Mouse (Mus musculus) thymus, adult 18-20 months (tissue): ENCODE results near the gene Gm48551.

ENCODE experiments used
- DNase-seq, 2 experiments: peaks; one replicate each; pipeline ENCODE4 v3.0.0; 2022; ENCODE audit warnings: mixed read lengths in 2 of 2

Gene Gm48551

DNA sequence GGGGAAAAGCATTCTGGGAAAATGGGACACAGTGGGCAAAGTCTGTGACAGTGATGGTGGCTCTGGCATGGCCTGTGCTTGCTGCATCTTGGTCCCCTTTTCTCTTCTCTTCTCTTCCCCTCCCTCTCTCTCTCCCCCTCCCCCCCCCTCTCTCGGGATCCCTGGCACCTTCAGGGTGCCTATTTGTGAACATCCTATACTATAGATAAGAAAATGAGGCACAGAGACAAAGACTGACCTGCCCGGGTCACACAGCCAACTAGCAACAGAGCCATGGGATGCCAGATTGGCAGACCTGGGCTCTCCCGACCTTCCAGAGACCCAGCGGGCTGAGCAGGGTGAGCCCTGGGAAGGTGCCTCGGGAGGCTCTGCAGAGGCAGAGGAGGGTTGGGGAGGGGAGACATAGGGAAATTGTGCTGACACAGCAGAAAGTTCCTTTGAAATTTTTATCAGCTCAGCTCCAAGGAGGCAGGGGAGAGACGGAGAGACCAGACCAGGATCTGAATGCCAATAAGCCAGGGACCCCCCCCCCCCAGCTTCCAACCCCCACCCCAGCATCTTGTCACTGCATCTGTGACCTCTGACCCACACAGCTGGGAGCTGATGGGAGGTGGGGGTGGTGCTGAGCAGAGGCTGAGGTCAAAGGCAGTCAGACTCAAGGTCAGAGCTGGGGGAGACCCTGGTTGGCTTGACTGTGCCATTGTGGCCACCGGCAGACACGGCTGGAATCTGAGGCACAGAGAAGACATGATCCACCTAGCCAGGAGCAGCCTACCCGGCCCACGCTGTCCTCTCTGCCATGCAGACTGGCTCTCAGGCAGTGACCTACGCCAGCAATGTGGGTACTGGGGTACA, 34.2 kb downstream of the Gm48551 start:
- peak in 1 of 2 experiments; percentile 2 for DNase-seq

DNA sequence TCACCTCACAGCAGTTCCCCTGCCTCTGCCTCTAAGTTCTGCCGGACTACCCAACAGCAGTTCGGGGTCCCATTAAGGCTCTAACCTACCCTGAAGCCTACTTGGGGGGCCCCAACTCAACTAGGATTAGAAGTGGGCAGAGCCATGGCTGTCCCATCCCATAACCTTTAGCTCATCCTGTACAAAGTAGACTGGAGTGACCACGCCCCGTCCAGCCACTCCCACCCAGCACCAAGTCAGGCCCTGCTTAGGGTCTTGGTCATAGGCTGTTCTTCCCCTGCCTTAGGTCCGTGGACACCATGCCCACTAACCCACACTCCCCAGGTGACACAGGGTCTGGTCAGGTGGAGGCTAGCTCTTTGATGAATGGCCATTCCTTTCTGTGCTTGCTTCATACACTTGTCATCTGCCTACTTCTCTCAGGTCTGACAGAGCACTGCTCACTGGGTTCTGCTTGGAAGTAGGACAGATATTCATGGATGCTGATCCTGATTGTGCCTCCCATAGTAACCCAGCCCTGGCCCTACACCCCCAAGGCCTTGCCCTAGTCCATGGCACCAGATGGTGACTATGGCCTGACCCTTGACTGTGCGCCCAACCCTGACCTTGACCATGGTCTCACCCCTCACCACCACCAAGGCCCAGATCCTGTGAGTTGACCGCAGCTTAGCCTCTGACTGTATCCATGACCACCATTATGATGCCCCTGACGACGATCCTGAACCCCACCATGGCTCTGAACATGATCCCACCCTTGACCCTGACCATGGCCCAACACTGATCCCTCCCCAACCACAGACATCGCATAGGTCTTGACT, 35.1 kb downstream of the Gm48551 start:
- peak; percentile 0 to 1 for DNase-seq

DNA sequence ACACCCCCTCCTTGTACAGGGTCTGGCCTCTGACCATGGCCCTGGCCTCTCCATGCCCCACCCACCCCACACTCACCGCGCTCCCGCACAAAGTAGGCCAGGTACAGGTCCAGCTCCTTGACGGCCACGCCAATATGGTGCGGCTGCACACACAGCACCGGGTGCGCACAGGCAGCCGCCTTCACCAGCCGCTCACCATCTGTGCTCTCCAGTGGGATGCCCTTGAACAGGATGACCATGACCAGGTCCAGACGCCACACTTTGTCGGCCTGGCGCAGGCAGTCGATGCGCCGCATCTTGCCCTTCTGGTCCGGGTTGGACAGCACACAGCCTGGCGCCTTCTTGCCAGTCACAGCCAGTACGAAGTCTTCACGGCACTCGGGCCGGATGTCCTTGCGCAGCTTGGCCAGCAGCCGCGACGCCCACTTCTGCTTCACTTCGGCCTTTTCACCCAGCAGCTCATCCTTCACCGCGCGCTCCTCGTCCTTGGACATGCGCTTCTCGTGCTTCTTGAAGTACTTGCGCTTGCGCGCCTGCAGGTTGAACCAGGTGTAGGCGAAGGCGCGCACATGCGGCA, 36.0 kb downstream of the Gm48551 start:
- DNase-seq = peak; percentile 3 to 4

DNA sequence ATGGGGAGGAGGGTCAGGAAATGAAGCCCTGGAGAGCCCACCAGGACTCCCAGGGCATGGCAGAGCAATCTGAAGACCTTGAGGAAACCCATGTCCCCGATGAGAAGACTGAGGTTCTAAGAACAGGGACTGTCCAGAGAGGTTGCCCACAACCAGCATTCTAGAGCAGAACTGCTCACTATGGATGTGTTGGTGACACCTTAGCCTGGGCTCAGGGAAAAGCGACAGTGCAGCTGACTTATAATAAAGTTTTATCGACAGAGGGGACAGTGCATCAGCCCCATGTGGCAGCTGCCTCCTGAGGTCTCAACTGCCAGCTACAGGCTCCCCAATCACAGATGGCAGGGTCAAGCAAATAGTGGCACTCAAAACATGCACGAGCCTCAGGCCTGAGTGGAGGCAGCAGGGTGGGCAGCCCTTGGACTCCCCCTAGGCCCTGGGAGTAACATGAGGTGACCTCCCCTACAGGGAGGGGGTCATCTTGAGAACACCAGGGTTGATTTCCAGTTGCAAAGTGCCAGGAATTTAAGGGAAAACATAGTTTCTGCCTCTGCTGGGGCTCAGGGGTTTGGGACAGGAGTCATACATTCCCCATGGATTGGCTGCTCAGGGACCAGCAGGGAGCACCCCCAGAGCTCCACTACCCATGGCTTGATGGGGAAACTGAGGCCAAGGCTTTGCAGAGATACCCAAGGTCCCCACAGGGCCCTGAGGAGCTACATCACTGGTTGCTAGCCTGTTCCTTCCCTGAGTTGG, 37.0 kb downstream of the Gm48551 start:
- peak; percentile 0 to 1 for DNase-seq

DNA sequence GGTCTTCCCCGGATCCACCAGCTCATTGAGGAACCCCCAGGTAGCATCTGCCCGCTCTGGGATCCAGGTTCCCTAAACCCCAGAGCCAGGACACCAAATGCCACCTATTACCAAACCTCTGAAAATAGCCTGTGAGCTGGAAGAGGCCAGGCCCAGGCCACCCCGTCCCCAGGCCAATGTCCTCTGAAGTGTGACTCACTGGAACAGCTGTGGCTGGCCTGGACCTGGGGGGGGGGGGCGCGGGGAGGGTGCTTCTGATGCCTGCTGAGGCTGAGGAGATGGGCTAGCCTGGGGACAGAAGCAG, 37.5 kb downstream of the Gm48551 start:
- DNase-seq = peak in 1 of 2 experiments; percentile 2

DNA sequence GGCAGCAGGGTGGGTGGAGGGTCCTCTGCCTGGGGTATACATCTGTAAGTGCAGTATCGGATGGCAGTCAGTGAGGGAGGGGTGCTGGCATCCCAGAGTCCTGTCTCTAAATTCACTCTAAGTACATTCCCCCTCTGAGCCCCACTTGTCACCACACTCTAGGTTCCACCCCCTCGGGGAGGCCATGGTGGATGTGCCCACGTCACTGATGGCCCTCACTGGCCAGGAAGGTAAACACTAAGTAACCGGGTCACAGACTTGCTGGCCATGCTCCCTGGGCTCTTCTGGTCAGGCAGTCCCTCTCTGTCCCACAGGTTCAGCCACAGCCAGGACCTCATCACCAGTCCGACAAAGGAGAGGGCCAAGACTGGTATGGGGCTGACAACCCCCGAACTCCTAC, 37.9 kb downstream of the Gm48551 start:
- peak; percentile 0 to 3 for DNase-seq

DNA sequence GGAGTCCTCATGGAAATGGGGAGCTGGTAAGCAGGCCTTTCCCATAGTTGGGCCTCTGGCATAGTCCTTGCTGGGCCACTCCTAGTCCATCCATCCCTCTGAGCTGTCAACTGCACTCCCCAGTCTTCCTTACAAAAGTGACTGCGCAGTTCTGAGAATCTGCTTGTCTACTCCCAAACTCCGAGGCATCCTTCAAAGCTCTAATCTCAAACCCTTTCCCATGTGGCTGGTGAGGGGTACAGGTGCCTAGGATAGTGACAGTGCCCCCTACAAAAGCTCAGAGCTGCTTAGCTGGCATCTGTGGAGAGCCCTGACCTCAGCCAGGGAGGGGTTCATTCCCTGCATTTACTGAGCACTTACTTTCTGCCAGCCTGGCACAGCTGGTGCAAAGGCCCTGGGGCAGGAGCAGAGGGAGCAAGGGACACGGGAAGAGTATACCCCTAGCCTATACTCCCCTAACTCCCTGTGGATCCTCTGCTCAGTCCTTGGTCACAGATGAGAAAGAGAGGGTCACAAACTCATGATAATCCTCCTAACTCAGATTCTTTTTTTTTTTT, 38.5 kb downstream of the Gm48551 start:
- DNase-seq = no peak

DNA sequence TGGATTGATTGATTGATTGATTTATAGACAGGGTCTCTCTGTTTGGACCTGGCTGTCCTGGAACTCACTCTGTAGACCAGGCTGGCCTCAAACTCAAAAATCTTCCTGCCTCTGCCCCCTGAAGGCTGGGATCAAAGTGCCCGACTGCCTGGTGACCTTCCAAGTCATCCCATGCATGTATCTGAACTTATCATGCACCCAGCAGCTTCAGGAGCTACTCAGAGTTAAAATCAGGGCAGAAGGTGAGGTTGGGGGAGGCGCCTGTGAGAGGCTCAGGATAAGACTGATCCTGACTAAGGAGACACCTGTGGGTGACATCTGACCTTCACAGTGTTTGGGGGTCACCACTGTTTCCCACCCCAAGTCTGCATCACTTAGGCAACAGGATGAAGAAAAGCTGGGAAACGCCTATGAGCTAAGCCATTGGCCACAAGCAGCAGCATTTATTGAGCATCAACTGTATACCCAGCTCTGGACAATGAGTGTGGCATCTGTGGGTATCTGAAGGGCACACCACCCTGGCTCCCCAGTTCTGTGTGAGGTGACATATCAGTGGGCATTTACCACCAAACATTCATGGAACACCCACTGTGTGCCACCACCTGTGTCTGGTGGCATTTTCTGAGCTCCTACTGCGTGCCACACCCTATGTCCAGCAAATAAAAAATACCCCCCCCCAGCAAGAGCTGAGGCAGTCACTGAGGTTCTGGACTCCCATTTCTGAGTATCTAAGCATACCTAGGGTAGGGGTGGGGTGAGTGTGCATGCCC, 39.4 kb downstream of the Gm48551 start:
- peak in 1 of 2 experiments; percentile 0 for DNase-seq

DNA sequence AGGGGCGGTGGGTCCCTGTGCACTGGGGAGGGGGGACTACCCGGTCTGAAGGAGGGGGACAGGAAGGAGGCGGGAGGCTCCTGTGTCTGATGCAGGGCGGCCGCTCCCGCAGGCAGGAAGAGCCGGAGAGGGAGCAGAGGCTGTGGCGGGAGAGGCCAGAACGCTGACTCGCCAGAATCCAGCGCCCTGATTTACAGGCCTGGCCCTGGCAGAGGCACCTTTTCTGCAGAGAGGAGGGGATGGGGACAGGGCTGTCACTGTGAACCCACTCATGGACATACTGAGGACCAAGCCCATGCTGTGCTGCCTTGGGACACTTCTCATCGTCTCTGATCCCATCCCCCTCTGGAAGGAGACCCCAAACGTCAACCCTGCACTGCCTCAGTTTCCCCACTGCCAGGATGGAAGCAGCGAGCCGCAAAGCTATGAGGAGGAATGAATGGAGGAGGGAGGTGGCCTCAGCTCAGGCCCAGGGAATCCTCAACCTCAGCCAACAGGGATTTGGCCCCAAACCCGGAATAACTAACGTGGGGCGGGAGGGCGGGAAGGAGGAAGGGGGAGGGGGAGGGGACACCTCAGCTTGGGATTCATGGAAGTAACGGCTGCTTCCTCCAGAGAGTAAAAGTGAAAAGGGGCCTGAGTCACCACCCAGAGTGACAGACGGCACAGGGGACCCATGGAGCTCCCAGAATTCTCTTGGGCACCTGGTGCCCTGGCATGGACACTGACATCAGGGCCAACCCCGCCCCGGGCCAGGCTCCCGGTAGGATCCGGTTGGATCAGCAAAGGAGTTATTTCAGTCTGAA, 40.2 kb downstream of the Gm48551 start:
- DNase-seq = peak; percentile 5 to 10

DNA sequence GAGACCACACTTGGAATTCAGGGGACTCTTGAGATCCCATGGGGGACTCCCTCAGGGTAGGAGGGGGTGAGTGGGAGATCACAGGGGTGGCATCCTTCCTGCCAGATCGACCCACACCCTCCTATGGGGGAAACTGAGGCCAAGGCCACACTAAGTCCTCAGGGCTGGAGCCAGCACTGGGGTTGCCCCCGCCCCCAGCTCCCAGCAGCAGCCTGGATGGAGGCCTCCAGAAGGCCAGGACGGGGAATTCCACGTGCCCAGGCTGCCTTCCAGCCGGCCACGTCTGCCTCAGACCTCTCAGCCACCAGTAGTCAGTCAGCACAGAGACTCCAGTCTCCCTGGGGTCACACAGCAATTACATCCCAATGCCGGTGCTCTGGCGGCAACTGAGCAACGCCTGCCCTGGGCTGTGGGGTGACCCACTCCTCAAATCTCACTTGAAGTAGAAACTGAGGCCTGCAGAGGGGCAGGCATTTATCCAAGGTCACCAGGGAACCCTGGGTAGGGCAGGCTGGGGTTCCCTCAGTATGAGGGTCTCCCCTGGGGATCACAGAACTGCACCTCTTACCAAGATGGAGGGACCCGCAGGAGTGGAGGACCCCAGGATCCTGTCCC, 41.1 kb downstream of the Gm48551 start:
- peak; percentile 4 to 6 for DNase-seq

DNA sequence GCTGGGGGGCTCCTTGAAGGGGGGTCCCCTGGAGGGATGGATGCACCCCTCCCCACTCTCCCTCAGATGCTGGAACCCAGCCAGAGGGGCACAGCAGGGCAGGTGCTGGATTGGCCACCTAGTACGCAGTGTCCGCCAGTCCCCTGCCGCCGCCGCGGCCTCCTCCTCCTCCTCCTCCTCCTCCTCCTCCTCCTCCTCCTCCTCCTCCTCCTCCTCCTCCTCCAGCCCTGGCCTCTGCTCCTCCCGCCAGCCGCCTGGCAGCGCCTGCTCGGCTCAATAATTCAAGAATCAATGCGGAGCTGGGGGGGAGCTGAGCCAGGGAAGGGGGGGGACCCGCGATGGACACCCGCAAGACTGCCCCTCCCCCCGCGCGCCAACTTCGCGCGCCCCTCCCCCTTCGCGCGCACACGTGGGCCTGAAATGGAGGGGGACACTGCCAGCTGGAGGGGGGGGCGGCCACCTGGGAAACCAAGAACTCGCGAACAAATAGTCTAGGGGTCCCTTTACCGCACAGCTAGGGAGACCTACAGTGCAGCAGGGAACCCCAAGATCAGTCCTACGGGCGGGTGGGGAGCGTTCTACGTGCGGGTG, 41.9 kb downstream of the Gm48551 start:
- DNase-seq = peak in 1 of 2 experiments; percentile 2

DNA sequence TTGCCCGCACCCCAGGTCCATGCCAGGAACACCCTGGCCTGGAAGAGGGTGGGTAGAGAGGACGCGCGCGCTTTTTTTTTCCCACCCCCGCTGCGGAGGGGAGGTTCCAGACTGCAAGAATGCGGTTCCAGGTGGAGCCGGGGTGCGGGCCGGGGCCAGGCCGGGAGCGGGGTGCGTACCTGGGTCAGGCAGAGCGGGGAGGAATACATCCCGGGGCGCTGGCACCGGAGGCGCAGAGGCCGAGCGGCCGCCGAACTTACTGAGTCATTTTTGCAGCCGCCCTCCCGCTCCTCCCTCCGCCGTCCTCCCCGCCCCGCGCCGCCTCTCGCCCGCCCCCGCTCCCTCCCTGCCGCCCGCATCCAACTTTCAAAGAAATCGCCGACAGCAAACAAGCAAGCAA, 42.6 kb downstream of the Gm48551 start:
- DNase-seq = peak in 1 of 2 experiments; percentile 16

DNA sequence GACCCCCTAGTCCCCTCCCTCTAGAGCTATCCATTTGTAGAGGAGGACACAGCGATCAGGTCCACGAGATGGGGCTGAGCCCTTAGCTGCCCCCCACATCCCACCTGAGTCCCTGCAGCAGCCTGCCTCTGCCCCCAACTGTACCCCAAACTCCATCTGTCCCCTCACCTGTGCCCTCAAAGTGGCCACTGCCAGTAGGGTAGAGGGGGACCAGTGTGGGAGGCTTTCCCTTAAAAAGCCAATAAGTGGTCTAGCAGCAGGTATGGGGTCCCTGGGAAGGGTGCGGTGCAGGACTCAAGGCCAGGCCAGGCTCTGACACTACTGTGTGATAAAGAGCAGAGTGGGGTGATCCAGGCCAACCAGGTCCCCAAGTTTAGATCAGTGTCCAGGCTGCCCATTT, 43.1 kb downstream of the Gm48551 start:
- peak in 1 of 2 experiments; percentile 8 for DNase-seq

DNA sequence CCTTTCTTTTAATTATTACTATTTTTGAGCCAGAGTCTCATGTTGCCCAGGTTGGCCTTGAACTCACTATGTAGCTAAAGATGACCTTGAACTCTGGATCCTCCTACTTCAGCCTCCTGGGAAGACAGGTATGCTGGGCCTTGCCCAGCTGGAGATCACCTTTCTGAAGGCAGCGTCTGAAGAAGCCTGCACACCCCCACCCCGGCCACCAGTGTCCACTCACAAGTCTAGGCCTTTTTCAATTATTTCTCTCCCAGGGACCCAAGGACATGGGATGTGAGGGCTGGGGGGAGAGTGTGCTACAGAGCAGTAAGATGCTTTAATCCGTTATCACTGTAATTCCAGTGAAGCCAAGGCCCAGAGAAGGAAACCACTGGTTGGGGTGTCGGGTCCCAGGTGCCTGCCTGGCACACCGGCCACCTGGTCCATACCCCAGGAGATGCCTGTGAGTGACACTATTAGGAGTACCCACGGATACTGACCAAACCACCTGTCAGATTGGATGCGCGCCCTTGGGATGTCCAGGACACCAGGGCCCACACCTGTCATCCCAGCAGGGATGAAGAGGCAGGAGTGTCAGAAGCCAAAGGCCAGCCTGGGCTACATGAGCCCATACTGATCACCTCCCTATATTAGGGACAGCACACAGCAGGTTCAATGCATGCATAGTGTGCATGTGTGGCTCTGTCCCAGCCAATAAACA, 43.7 kb downstream of the Gm48551 start:
- DNase-seq = no peak

DNA sequence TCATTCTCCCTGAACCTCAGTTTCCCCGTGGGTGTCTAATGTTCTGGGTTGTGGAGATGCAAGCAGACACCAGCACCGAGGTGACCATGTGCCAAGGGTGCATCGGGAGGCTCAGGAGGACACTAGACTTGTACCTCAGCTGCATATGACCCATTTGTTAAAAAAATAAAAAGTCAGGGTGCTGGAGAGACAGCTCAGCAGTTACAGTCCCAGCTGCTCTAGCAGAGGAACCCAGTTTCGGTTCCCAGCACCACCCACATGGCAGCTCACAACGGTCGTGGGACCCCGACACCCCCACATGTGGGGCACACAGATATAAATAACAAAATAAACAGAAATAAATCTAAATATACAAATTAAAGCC, 44.2 kb downstream of the Gm48551 start:
- no peak for DNase-seq

DNA sequence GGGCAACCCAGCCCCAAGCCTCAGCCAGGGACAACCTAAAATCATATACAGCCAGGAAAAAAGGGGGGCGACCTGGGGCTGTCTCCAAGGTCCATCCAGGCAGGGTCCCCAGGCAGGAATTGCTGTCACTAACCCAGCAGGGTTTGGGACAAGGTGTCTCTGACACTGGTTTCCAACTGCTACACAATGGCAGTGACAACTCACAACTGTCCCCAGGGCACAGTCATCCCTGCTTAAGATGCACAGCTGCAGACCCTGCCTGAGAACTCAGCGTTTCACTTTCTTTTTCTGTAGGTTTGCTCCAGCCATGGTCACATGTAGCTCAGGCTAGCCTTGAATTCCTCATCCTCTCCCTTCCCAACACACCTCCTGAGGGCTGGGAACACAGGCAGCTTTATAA, 44.8 kb downstream of the Gm48551 start:
- DNase-seq = no peak

DNA sequence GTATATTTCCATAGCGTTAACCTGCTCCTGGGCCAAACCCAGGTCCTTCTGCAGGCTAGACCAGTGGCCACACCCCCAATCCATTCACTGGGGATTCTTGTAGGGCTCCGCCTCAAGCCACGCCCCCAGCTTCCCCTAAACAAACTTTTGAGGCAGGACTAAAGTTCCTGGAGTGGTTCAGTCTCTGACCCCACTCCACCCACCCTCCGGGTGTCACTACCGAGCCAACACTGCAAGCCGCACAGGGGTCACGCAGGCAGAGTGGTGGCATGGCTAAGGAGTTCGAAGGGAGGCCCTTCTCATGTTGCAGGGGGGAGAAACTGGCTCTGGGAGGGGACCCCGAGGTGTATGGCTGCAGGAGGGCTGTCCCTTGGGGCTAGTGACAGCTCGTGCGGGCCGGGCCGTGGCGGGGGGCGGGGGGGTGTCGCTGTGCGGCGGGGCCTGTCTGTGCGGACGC, 45.4 kb downstream of the Gm48551 start:
- peak; percentile 70 to 81 for DNase-seq

DNA sequence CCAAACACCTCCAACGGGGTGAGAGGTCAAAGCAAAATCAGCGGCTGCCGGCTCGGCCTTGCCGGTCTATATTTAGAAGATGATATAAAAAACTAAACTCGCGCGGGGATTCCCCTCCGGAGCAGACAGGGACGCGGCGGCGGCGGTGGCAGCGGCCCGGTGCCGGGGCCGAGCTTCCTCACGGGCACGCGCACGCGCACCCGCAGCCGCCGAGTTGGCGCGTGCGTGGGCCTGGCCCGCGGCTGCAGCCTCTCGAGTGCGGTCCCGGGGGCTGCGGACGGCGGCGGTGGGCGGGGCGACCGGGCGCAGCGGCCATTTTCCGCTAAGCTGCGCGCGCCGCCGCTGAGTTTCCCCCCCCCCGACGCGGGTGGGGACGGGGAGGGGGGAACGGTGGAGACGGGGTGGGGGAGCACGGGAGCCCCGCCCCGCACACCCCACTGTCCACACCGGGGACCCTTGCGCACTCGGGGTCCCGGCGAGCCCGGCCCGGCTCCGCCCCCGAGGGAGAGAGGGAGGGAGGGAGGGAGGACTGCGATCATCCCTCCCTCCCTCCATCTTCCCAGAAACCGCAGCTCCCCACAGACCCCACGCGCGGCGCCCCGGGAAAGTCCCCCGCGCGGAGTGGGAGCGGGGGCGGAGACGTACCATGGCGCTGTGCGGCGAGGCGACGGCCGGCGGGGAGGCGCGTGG, 46.0 kb downstream of the Gm48551 start:
- peak; percentile 40 to 55 for DNase-seq
